Mouse (Mus musculus): ENCODE results near the gene Ttll12.

DNA sequence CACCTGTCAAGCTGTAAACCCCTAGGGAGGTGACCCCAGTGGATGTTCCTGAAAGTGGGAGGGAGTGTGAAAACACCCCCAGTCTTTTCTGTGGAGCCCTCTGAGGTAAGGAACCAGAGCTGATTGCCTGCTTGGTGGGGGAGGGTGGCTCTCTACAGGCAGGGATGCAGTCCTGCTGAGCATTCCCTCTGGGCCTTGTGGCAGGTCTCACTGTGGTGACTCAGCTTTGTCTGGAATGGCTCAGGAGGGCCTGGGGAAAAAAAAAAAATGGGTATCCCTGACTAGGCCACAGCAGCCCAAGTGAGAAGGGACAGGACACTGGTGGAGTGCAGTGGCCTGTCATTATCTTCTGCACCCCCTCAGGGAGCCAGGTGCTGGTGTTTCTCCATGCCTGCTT is 1.8 kb downstream of the Ttll12 start:
- TF ChIP-seq POLR2A (IDR thresholded peaks at IDR 0.05; ENCODE audit: insufficient read depth, low read depth, low read length), result no peak
- no peak for TF ChIP-seq EP300 (IDR thresholded peaks at IDR 0.05; ENCODE audit: insufficient read depth, low read depth, low read length)
- no peak for TF ChIP-seq CTCF (IDR thresholded peaks at IDR 0.05)
